Mouse (Mus musculus) urinary bladder, postnatal 14 days (tissue): ENCODE results near the gene Otor.

Source experiments
- DNase-seq: peaks from one replicate; pipeline ENCODE4 v3.0.0; 2021; ENCODE audit warnings: low spot score

Otor gene

DNA sequence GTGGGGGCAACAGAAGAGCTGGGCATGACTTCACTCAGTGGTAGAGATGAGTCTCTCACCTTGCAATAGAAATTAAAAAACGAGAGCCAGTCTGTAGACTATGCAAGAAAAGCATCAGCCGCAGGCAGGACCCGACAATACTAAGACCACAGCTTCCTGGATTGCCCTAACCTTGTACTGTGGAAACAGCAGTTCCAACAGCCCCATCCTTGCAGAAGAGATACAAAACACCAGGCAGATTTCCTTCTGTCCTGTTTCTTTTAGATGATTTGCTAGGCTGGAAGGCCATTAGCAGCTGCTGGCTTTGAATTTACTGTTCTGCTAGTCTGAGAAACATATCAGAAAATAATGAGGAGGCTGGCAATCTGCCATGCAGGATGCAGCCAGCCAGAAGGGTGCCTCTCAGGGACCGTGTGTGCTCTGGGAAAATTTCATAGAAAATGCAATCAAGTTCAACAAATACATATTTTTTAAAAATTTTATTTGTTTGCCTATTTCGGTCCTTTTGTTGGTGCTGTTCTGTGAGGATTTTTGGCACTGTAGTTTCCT is 52.9 kb downstream of the Otor start:
- DNase-seq, result no peak
